Mouse (Mus musculus) hindbrain, embryonic 10.5 days (tissue): ENCODE measurements around the gene Cldn1. TPM values are rescaled to one million over a fixed set of nuclear protein-coding genes. Genes with fewer than 3 reads are reported as not detected.

Experiments
- DNase-seq: peaks from one replicate; pipeline ENCODE4 v3.0.0-alpha.2; 2017; ENCODE audit warnings: low spot score
- H3K27ac ChIP-seq: fragments of 300-500 bp; sonication (generic); 2 replicates; pipeline ENCODE4 v1.5.1; 2016; ENCODE audit warnings: mild to moderate bottlenecking, moderate library complexity
- H3K27me3 ChIP-seq: fragments of 300-500 bp; sonication (generic); 2 replicates; pipeline ENCODE4 v1.6.1; 2016; ENCODE audit warnings: mild to moderate bottlenecking; ENCODE audit not compliant: poor library complexity, insufficient read depth, severe bottlenecking
- H3K36me3 ChIP-seq: fragments of 300-500 bp; sonication (generic); 2 replicates; pipeline ENCODE4 v1.6.1; 2016; ENCODE audit warnings: mild to moderate bottlenecking, moderate library complexity
- H3K4me1 ChIP-seq: fragments of 300-500 bp; sonication (generic); replicated peaks from 2 replicates; pipeline ENCODE4 v1.6.1; 2016; ENCODE audit warnings: mild to moderate bottlenecking
- H3K4me3 ChIP-seq: fragments of 300-500 bp; sonication (generic); 2 replicates; pipeline ENCODE4 v1.5.1; 2016; ENCODE audit warnings: mild to moderate bottlenecking, moderate library complexity
- H3K9me3 ChIP-seq: fragments of 300-500 bp; sonication (generic); 2 replicates; pipeline ENCODE4 v1.6.1; 2016; ENCODE audit warnings: mild to moderate bottlenecking, moderate library complexity
- WGBS: fragments of 180-500 bp; shearing (Covaris S2); methylation state at CpG from one replicate; pipeline ENCODE4 v1.1.7; 2016; 5-methylcytosine and 5-hydroxymethylcytosine counted together
- polyA plus RNA-seq: library from polyadenylated mRNA; unstranded; fragments of >200 nt; fragmentation: Nextera tagmentation; extraction: Ambion mirVana; gene quantifications from 2 replicates; pipeline ENCODE4 v1.2.1, GENCODE M21; 2016

Cldn1 gene
- 6.2 and 8.9 TPM in 2 replicates for polyA plus RNA-seq

GRCm38 (mm10) chr16:26371325-26372053 lies at the start of gene Cldn1:
Cldn1 (minus strand) TSS chr16:26371841.
- Histone ChIP-seq H3K27me3 (peaks cover 10% of the 10 kb centered on the region; the same call in 1 of the 2 replicates), H3K4me3 (peak within 1 kb of the TSS; percentile 62), H3K9me3 (no peaks in the 10 kb centered on the region), H3K4me1 (peaks cover 9% of the 10 kb centered on the region; the same call in 1 of the 2 replicates), H3K36me3 (no peaks in the 10 kb centered on the region), H3K27ac (peak within 1 kb of the TSS; percentile 69)
- WGBS: 4% methylated on average over 33 of the region's 33 CpGs
- DNase-seq: peak; percentile 89

GRCm38 (mm10) chr16:26418616-26419015 lies 47.0 kb upstream of the Cldn1 start:
- H3K36me3 ChIP-seq: no peaks in the 10 kb centered on the region
- H3K4me1 ChIP-seq: no peaks in the 10 kb centered on the region
- H3K4me3 ChIP-seq: no peak overlapping the region
- H3K27ac ChIP-seq: no peak overlapping the region
- no peak for DNase-seq
- no peaks in the 10 kb centered on the region for H3K27me3 ChIP-seq
- 90% methylated on average over 3 of the region's 3 CpGs for WGBS
- no peaks in the 10 kb centered on the region for H3K9me3 ChIP-seq

- no peaks in the 10 kb centered on the region for H3K4me1 ChIP-seq
- no peak for DNase-seq
- 62% methylated on average over 1 of the region's 1 CpGs for whole genome bisulfite sequencing
- H3K9me3 ChIP-seq: no peaks in the 10 kb centered on the region
- no peak overlapping the region for H3K4me3 ChIP-seq
- H3K27ac ChIP-seq: no peak overlapping the region
- no peaks in the 10 kb centered on the region for H3K36me3 ChIP-seq
- no peaks in the 10 kb centered on the region for H3K27me3 ChIP-seq
These were observed 32.4 kb upstream of the Cldn1 start for GRCm38 (mm10) chr16:26404070-26404469.

- Histone ChIP-seq H3K27ac (no peak overlapping the region), H3K9me3 (no peaks in the 10 kb centered on the region), H3K4me3 (no peak overlapping the region), H3K36me3 (no peaks in the 10 kb centered on the region), H3K27me3 (no peaks in the 10 kb centered on the region), H3K4me1 (no peaks in the 10 kb centered on the region)
- WGBS: 71% methylated on average over 3 of the region's 3 CpGs
- no peak for DNase-seq
These were observed 29.3 kb upstream of the Cldn1 start for GRCm38 (mm10) chr16:26400971-26401370.

GRCm38 (mm10) chr16:26400549-26400948 lies 28.9 kb upstream of the Cldn1 start:
- no peak overlapping the region for H3K4me3 ChIP-seq
- no peaks in the 10 kb centered on the region for H3K4me1 ChIP-seq
- H3K36me3 ChIP-seq: no peaks in the 10 kb centered on the region
- H3K27ac ChIP-seq: no peak overlapping the region
- DNase-seq: no peak
- H3K27me3 ChIP-seq: no peaks in the 10 kb centered on the region
- no peaks in the 10 kb centered on the region for H3K9me3 ChIP-seq
- WGBS: 82% methylated on average over 4 of the region's 4 CpGs

- Histone ChIP-seq H3K4me3 (no peak overlapping the region), H3K27me3 (no peaks in the 10 kb centered on the region), H3K4me1 (no peaks in the 10 kb centered on the region), H3K9me3 (no peaks in the 10 kb centered on the region), H3K36me3 (no peaks in the 10 kb centered on the region), H3K27ac (no peak overlapping the region)
- no peak for DNase-seq
- WGBS: 82% methylated on average over 4 of the region's 4 CpGs
These were observed 19.3 kb upstream of the Cldn1 start for GRCm38 (mm10) chr16:26390936-26391335.

GRCm38 (mm10) chr16:26386159-26386558 lies 14.5 kb upstream of the Cldn1 start:
- no peaks in the 10 kb centered on the region for H3K9me3 ChIP-seq
- no peak for DNase-seq
- H3K4me1 ChIP-seq: no peaks in the 10 kb centered on the region
- no peak overlapping the region for H3K4me3 ChIP-seq
- no peaks in the 10 kb centered on the region for H3K27me3 ChIP-seq
- H3K27ac ChIP-seq: no peak overlapping the region
- no peaks in the 10 kb centered on the region for H3K36me3 ChIP-seq
- 89% methylated on average over 2 of the region's 2 CpGs for WGBS

GRCm38 (mm10) chr16:26384112-26384649 lies 12.5 kb upstream of the Cldn1 start:
- WGBS: 83% methylated on average over 5 of the region's 5 CpGs

GRCm38 (mm10) chr16:26377170-26377569 lies 5.5 kb upstream of the Cldn1 start:
- WGBS: 90% methylated on average over 5 of the region's 5 CpGs
- Histone ChIP-seq H3K36me3 (no peaks in the 10 kb centered on the region), H3K9me3 (no peaks in the 10 kb centered on the region), H3K27ac (no peak overlapping the region), H3K4me1 (no peaks in the 10 kb centered on the region), H3K27me3 (no peaks in the 10 kb centered on the region), H3K4me3 (no peak overlapping the region)
- no peak for DNase-seq

More at GRCm38 (mm10) chr16:26384112-26384649, 12.5 kb upstream of the Cldn1 start:
- Histone ChIP-seq H3K9me3 (no peaks in the 10 kb centered on the region), H3K4me3 (no peak overlapping the region), H3K4me1 (no peaks in the 10 kb centered on the region), H3K36me3 (no peaks in the 10 kb centered on the region), H3K27me3 (no peaks in the 10 kb centered on the region), H3K27ac (no peak overlapping the region)
- no peak for DNase-seq

GRCm38 (mm10) chr16:26370127-26370526 lies 1.5 kb downstream of the Cldn1 start:
- no peaks in the 10 kb centered on the region for H3K9me3 ChIP-seq
- no peak overlapping the region for H3K4me3 ChIP-seq
- 84% methylated on average over 1 of the region's 1 CpGs for WGBS
- H3K4me1 ChIP-seq: peaks cover 9% of the 10 kb centered on the region; the same call in 1 of the 2 replicates
- peaks cover 10% of the 10 kb centered on the region; the same call in 1 of the 2 replicates for H3K27me3 ChIP-seq
- H3K27ac ChIP-seq: no peak overlapping the region
- H3K36me3 ChIP-seq: no peaks in the 10 kb centered on the region
- no peak for DNase-seq

GRCm38 (mm10) chr16:26369044-26369730 lies 2.5 kb downstream of the Cldn1 start:
- Histone ChIP-seq H3K4me1 (peaks cover 9% of the 10 kb centered on the region; the same call in 1 of the 2 replicates), H3K9me3 (no peaks in the 10 kb centered on the region), H3K36me3 (no peaks in the 10 kb centered on the region), H3K27me3 (peaks cover 10% of the 10 kb centered on the region; the same call in 1 of the 2 replicates), H3K4me3 (no peak overlapping the region), H3K27ac (no peak overlapping the region)
- 87% methylated on average over 7 of the region's 7 CpGs for WGBS
- no peak for DNase-seq

GRCm38 (mm10) chr16:26368121-26368520 lies 3.5 kb downstream of the Cldn1 start:
- no peak for DNase-seq
- H3K9me3 ChIP-seq: no peaks in the 10 kb centered on the region
- no peaks in the 10 kb centered on the region for H3K36me3 ChIP-seq
- peaks cover 10% of the 10 kb centered on the region; the same call in 1 of the 2 replicates for H3K27me3 ChIP-seq
- H3K4me3 ChIP-seq: no peak overlapping the region
- 73% methylated on average over 5 of the region's 5 CpGs for WGBS
- no peak overlapping the region for H3K27ac ChIP-seq
- peaks cover 9% of the 10 kb centered on the region; the same call in 1 of the 2 replicates for H3K4me1 ChIP-seq

GRCm38 (mm10) chr16:26360694-26361093 lies 10.9 kb downstream of the Cldn1 start:
- no peak overlapping the region for H3K27ac ChIP-seq
- H3K4me1 ChIP-seq: peaks cover 6% of the 10 kb centered on the region
- no peaks in the 10 kb centered on the region for H3K36me3 ChIP-seq
- 36% methylated on average over 3 of the region's 3 CpGs for WGBS
- no peaks in the 10 kb centered on the region for H3K9me3 ChIP-seq
- DNase-seq: no peak
- H3K4me3 ChIP-seq: no peak overlapping the region
- H3K27me3 ChIP-seq: no peaks in the 10 kb centered on the region
